Mouse (Mus musculus) spleen, adult 2 months (tissue): Measurements from ENCODE around the gene Nr1h2. TPM values are rescaled to one million over a fixed set of nuclear protein-coding genes. Genes with fewer than 3 reads are reported as not detected.

Experiments used
- DNase-seq, 2 experiments: peaks; one replicate each; pipeline versions ENCODE4 v3.0.0 to v3.0.0-alpha.2; 2012 to 2021; ENCODE audit warnings: low spot score in 2 of 2, low read depth in 1 of 2
- H3K27ac ChIP-seq: fragments of 200-500 bp; 2 replicates; pipeline ENCODE4 v1.5.1; 2012; ENCODE audit warnings: low read length, inconsistent platforms; ENCODE audit not compliant: insufficient read depth
- H3K27me3 ChIP-seq: fragments of 200-500 bp; 2 replicates; pipeline ENCODE4 v1.6.1; 2012; ENCODE audit warnings: mild to moderate bottlenecking, moderate library complexity, low read length, inconsistent platforms; ENCODE audit not compliant: control insufficient read depth, insufficient read depth
- H3K36me3 ChIP-seq: fragments of 200-500 bp; 2 replicates; pipeline ENCODE4 v1.6.1; 2012; ENCODE audit warnings: mild to moderate bottlenecking, low read length, inconsistent platforms; ENCODE audit not compliant: control insufficient read depth, insufficient read depth
- H3K4me1 ChIP-seq: fragments of 200-500 bp; 2 replicates; pipeline ENCODE4 v1.6.1; 2011; ENCODE audit warnings: inconsistent platforms; ENCODE audit not compliant: control insufficient read depth, insufficient read depth, insufficient read length
- H3K4me3 ChIP-seq: fragments of 200-500 bp; 2 replicates; pipeline ENCODE4 v1.5.1; 2011; ENCODE audit warnings: mild to moderate bottlenecking, inconsistent platforms; ENCODE audit not compliant: insufficient read depth, insufficient read length; ENCODE audit errors: extremely low read depth
- CTCF ChIP-seq: fragments of 200-500 bp; IDR thresholded peaks from 2 replicates; pipeline ENCODE4 v1.5.1; 2011; ENCODE audit warnings: mild to moderate bottlenecking, inconsistent platforms; ENCODE audit not compliant: insufficient read depth, insufficient read length, insufficient replicate concordance; ENCODE audit errors: extremely low read depth
- POLR2A ChIP-seq: fragments of 200-500 bp; IDR thresholded peaks from 2 replicates; pipeline ENCODE4 v1.6.1; 2011; ENCODE audit warnings: low read depth, low read length, inconsistent platforms
- WGBS: fragments of 180-500 bp; shearing (Covaris S2); methylation state at CpG from one replicate; pipeline ENCODE4 v1.1.7; 2018; 5-methylcytosine and 5-hydroxymethylcytosine counted together
- polyA plus RNA-seq: library from polyadenylated mRNA; depleted of rRNA; stranded (reverse); fragments of >200 nt; gene quantifications from 2 replicates; pipeline ENCODE4 v1.2.3, GENCODE M21; 2012

Nr1h2 gene
- polyA plus RNA-seq, 1 experiment: 162 TPM

GRCm38 (mm10) chr7:44530507-44530906 is 23.2 kb downstream of the Nr1h2 start:
- peak overlapping the region; percentile 64 for H3K4me3 ChIP-seq
- 42% methylated on average over 3 of the region's 3 CpGs for WGBS
- H3K27me3 ChIP-seq: no peaks in the 10 kb centered on the region
- H3K4me1 ChIP-seq: peaks cover 45% of the 10 kb centered on the region; the same call in 1 of the 2 replicates
- H3K27ac ChIP-seq: peak overlapping the region; percentile 96
- TF ChIP-seq CTCF (no peak), POLR2A (no peak)
- peaks cover 24% of the 10 kb centered on the region for H3K36me3 ChIP-seq
- no peak for DNase-seq

GRCm38 (mm10) chr7:44529518-44529917 is 24.2 kb downstream of the Nr1h2 start:
- peak overlapping the region; percentile 64 for H3K4me3 ChIP-seq
- TF ChIP-seq POLR2A: no peak
- TF ChIP-seq CTCF: no peak
- 44% methylated on average over 5 of the region's 5 CpGs for WGBS

GRCm38 (mm10) chr7:44527483-44528398 is 26.0 kb downstream of the Nr1h2 start:
- Histone ChIP-seq H3K27ac (peak overlapping the region; percentile 83), H3K27me3 (no peaks in the 10 kb centered on the region), H3K4me1 (peaks cover 31% of the 10 kb centered on the region), H3K4me3 (peak overlapping the region; percentile 64), H3K36me3 (peaks cover 22% of the 10 kb centered on the region)
- peak; percentile 72 to 73 for DNase-seq
- TF ChIP-seq POLR2A (no peak), CTCF (peak; percentile 85)
- 4% methylated on average over 40 of the region's 40 CpGs for WGBS

More at GRCm38 (mm10) chr7:44529518-44529917, 24.2 kb downstream of the Nr1h2 start:
- peak overlapping the region; percentile 96 for H3K27ac ChIP-seq
- peaks cover 38% of the 10 kb centered on the region for H3K4me1 ChIP-seq
- DNase-seq: peak in 1 of 2 experiments; percentile 63
- peaks cover 22% of the 10 kb centered on the region for H3K36me3 ChIP-seq
- no peaks in the 10 kb centered on the region for H3K27me3 ChIP-seq

DNA sequence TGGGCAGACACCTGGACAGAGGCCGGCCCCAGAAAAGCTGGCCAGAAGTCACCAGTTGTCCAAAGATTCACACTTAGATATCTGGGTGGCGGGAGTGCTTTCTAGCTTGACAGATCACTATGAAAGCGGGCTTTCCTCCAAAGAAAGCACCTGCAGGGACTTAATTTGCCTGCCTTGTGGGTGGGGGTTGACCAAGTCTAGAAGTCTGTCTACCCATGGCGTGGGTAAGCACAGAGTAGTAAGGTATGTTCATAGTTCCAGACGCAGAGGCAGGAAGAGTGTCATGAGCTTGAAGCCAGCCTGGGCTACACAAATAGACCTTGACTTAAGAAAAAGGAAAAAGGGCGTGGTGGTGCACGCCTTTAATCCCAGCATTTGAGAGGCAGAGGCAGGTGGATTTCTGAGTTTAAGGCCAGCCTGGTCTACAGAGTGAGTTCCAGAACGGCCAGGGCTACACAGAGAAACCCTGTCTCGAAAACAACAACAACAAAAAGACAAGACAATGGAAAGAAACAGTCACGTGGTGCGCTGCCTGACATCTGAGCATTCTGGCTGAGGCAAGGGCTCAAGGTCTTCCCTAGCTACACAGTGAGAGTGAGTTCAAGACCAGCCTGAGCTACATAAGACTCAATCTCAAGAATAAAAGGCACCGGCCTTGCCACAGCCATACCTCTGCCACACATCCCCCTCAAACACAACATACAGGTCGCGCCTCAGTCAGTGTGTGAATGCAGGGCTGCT is 27.2 kb downstream of the Nr1h2 start:
- Histone ChIP-seq H3K36me3 (peaks cover 22% of the 10 kb centered on the region), H3K4me3 (no peak overlapping the region), H3K27me3 (no peaks in the 10 kb centered on the region), H3K4me1 (peaks cover 25% of the 10 kb centered on the region), H3K27ac (peak overlapping the region; percentile 80)
- TF ChIP-seq POLR2A: no peak
- TF ChIP-seq CTCF: no peak
- no peak for DNase-seq
- WGBS: 65% methylated on average over 14 of the region's 14 CpGs

GRCm38 (mm10) chr7:44525126-44525832 is 28.5 kb downstream of the Nr1h2 start:
- Histone ChIP-seq H3K4me3 (no peak overlapping the region; the same call in 1 of the 2 replicates), H3K27ac (peak overlapping the region; percentile 62), H3K4me1 (peaks cover 28% of the 10 kb centered on the region), H3K27me3 (no peaks in the 10 kb centered on the region), H3K36me3 (peaks cover 22% of the 10 kb centered on the region)
- WGBS: 35% methylated on average over 22 of the region's 22 CpGs
- TF ChIP-seq POLR2A (no peak), CTCF (no peak)
- peak in 1 of 2 experiments; percentile 61 for DNase-seq

GRCm38 (mm10) chr7:44524502-44524901 is 29.2 kb downstream of the Nr1h2 start, which contains the start of gene Mybpc2:
Gene Mybpc2 (minus strand): TSS chr7:44524656.
- Histone ChIP-seq H3K4me3 (no peak within 1 kb of the TSS; the same call in 1 of the 2 replicates), H3K27me3 (no peaks in the 10 kb centered on the region), H3K27ac (peak within 1 kb of the TSS; percentile 62), H3K4me1 (peaks cover 28% of the 10 kb centered on the region), H3K36me3 (peaks cover 15% of the 10 kb centered on the region)
- DNase-seq: no peak
- no peak for TF ChIP-seq CTCF
- TF ChIP-seq POLR2A: no peak
- WGBS: 59% methylated on average over 12 of the region's 12 CpGs
